Mouse (Mus musculus) embryo, embryonic 9.5 days (tissue): Measurements from ENCODE around the gene Opa3.

Experiments used
- DNase-seq: peaks from one replicate; pipeline ENCODE4 v3.0.0-alpha.2; 2017; ENCODE audit errors: extremely low spot score

Opa3 gene

GRCm38 (mm10) chr7:19246855-19247254 lies 18.7 kb downstream of the Opa3 start:
- no peak for DNase-seq

- DNase-seq, result no peak
These were observed 19.4 kb downstream of the Opa3 start for GRCm38 (mm10) chr7:19247511-19247910.

- DNase-seq, result no peak
These were observed 23.9 kb downstream of the Opa3 start for GRCm38 (mm10) chr7:19252078-19252477.

GRCm38 (mm10) chr7:19253437-19253836 lies 25.3 kb downstream of the Opa3 start:
- DNase-seq, result no peak

GRCm38 (mm10) chr7:19255395-19255794 lies 27.3 kb downstream of the Opa3 start:
- no peak for DNase-seq

- DNase-seq, result no peak
These were observed 28.4 kb downstream of the Opa3 start for GRCm38 (mm10) chr7:19256567-19256966.

GRCm38 (mm10) chr7:19257390-19258022 lies 29.4 kb downstream of the Opa3 start:
- DNase-seq, result peak; percentile 67

- no peak for DNase-seq
These were observed 30.2 kb downstream of the Opa3 start for GRCm38 (mm10) chr7:19258336-19258735.

- no peak for DNase-seq
These were observed 37.0 kb downstream of the Opa3 start for GRCm38 (mm10) chr7:19265147-19265546.

- no peak for DNase-seq
These were observed 38.0 kb downstream of the Opa3 start for GRCm38 (mm10) chr7:19265928-19266822.

GRCm38 (mm10) chr7:19267051-19267450 lies 38.9 kb downstream of the Opa3 start:
- no peak for DNase-seq

GRCm38 (mm10) chr7:19268993-19269681 lies 41.0 kb downstream of the Opa3 start:
- no peak for DNase-seq

GRCm38 (mm10) chr7:19269721-19270441 lies 41.7 kb downstream of the Opa3 start:
- DNase-seq, result peak; percentile 83

- peak; percentile 36 for DNase-seq
These were observed 42.5 kb downstream of the Opa3 start for GRCm38 (mm10) chr7:19270509-19271237.

- DNase-seq, result peak; percentile 84
These were observed 43.4 kb downstream of the Opa3 start, which contains the start of gene Vasp for GRCm38 (mm10) chr7:19271238-19272172. TSS of gene Vasp (minus strand) at chr7:19271817.

GRCm38 (mm10) chr7:19272173-19272764 lies 44.1 kb downstream of the Opa3 start:
- peak; percentile 88 for DNase-seq

- no peak for DNase-seq
These were observed 48.1 kb downstream of the Opa3 start for GRCm38 (mm10) chr7:19276253-19276652.

GRCm38 (mm10) chr7:19279052-19279451 lies 50.9 kb downstream of the Opa3 start:
- DNase-seq, result no peak

- DNase-seq, result peak; percentile 32
These were observed 51.5 kb downstream of the Opa3 start, which contains the start of gene Ppm1n for GRCm38 (mm10) chr7:19279581-19280114. TSS of gene Ppm1n (minus strand) at chr7:19280064.
